ENCODE assay signal across 31 mouse cellular contexts in genomic region chr11:77133450-77133849, GRCm38 (mm10). TPM values are rescaled to one million over a fixed set of nuclear protein-coding genes. Genes with fewer than 3 reads are reported as not detected.
A peak's percentile ranks its signal among the peaks of the same experiment; 100 is the strongest.
DNase-seq lines count a peak whose midpoint lies in the region; ATAC-seq and TF ChIP-seq lines count a peak whose summit lies in the region.
"Had no signal": no experiment of that assay in that cellular context is flagged by ENCODE, and none has a peak within 500 bp of the region (broad histone marks: within the 10 kb centered on the region; RNA-seq: fewer than 3 reads in every experiment).

No protein-coding gene starts in this region.

- no peak overlapping the region for H3K27ac ChIP-seq in liver, embryonic 14.5 days
- H3K27ac ChIP-seq: embryonic facial prominence, embryonic 13.5 days; hindbrain, postnatal 0 days; limb, embryonic 13.5 days; liver, embryonic 13.5 days; lung, embryonic 15.5 days; midbrain, embryonic 15.5 days; neural tube, embryonic 13.5 days had no signal

- H3K9me3 ChIP-seq in liver, embryonic 14.5 days (ENCODE audit: control insufficient read depth, low read length), result no peaks in the 10 kb centered on the region
- H3K9me3 ChIP-seq: embryonic facial prominence, embryonic 13.5 days; heart, embryonic 12.5 days; limb, embryonic 13.5 days; liver, embryonic 13.5 days; lung, embryonic 15.5 days; midbrain, embryonic 15.5 days; neural tube, embryonic 13.5 days had no signal

- H3K36me3 ChIP-seq in liver, embryonic 14.5 days (replicated peaks; ENCODE audit: control insufficient read depth, insufficient read depth, low read depth), result no peaks in the 10 kb centered on the region
- H3K36me3 ChIP-seq: embryonic facial prominence, embryonic 13.5 days; heart, embryonic 12.5 days; limb, embryonic 13.5 days; liver, embryonic 13.5 days; lung, embryonic 15.5 days; midbrain, embryonic 15.5 days; neural tube, embryonic 13.5 days had no signal

- ATAC-seq in CD4-positive, CD25-positive, alpha-beta regulatory T cell, adult 4 months, result no peak
- no peak for ATAC-seq in liver, embryonic 14.5 days (ENCODE audit: insufficient read depth)
- ATAC-seq in granulocyte monocyte progenitor cell, adult 5-6 weeks (replicated peaks; ENCODE audit: poor library complexity, severe bottlenecking), result no peak
- ATAC-seq: activated CD4-positive, CD25-positive, alpha-beta regulatory T cell, adult 4 months; forebrain, embryonic 14.5 days; hindbrain, postnatal 0 days; midbrain, embryonic 15.5 days had no signal

- no peak overlapping the region for H3K4me2 ChIP-seq in liver, embryonic 14.5 days (ENCODE audit: low read depth)
- H3K4me2 ChIP-seq: embryonic facial prominence, embryonic 13.5 days; heart, embryonic 12.5 days; limb, embryonic 13.5 days; liver, embryonic 13.5 days; lung, embryonic 15.5 days; midbrain, embryonic 15.5 days; neural tube, embryonic 13.5 days had no signal

- no peak overlapping the region for H3K4me3 ChIP-seq in liver, embryonic 14.5 days (ENCODE audit: insufficient read depth in 1 of 2, low read depth in 2 of 2, low read length in 2 of 2)
- H3K4me3 ChIP-seq: embryonic facial prominence, embryonic 13.5 days; heart, embryonic 12.5 days; limb, embryonic 13.5 days; liver, embryonic 13.5 days; lung, embryonic 15.5 days; midbrain, embryonic 15.5 days; neural tube, embryonic 13.5 days had no signal

- 68% methylated on average over 4 of the region's 4 CpGs for WGBS in liver, embryonic 14.5 days (ENCODE audit: insufficient replicate concordance)

- H3K27me3 ChIP-seq in liver, embryonic 14.5 days (ENCODE audit: control insufficient read depth, insufficient read depth, low read length), result no peaks in the 10 kb centered on the region
- H3K27me3 ChIP-seq: embryonic facial prominence, embryonic 13.5 days; heart, embryonic 12.5 days; limb, embryonic 13.5 days; liver, embryonic 13.5 days; lung, embryonic 15.5 days; midbrain, embryonic 15.5 days; neural tube, embryonic 13.5 days had no signal

- H3K4me1 ChIP-seq in liver, embryonic 14.5 days (replicated peaks; ENCODE audit: control insufficient read depth in 2 of 2, insufficient read depth in 2 of 2, low read length in 1 of 2), result no peaks in the 10 kb centered on the region
- H3K4me1 ChIP-seq: embryonic facial prominence, embryonic 13.5 days; heart, embryonic 12.5 days; limb, embryonic 13.5 days; liver, embryonic 13.5 days; lung, embryonic 15.5 days; midbrain, embryonic 15.5 days; neural tube, embryonic 13.5 days had no signal

- peak; percentile 15; the same call in 1 of the 2 replicates for TF ChIP-seq CTCF in liver, embryonic 14.5 days (IDR thresholded peaks at IDR 0.05; ENCODE audit: low read depth)

- no peak overlapping the region for H3K9ac ChIP-seq in liver, embryonic 14.5 days (replicated peaks)
- H3K9ac ChIP-seq: embryonic facial prominence, embryonic 13.5 days; heart, embryonic 12.5 days; limb, embryonic 13.5 days; liver, embryonic 13.5 days; lung, embryonic 15.5 days; midbrain, embryonic 15.5 days; neural tube, embryonic 13.5 days had no signal

- peak; percentile 7 for DNase-seq in CD4-positive, CD25-positive, alpha-beta regulatory T cell, adult 2 months (ENCODE audit: low read depth, low spot score)
- DNase-seq in liver, embryonic 14.5 days (ENCODE audit: low read depth in 3 of 3, low spot score in 3 of 3), result no peak
- DNase-seq in liver (no peak), R1 (ENCODE audit: low read depth, low spot score) (peak; percentile 63)
- DNase-seq in cerebellum, postnatal 4 days (ENCODE audit: low spot score in 2 of 2), result no peak
- no peak for DNase-seq in frontal cortex, postnatal 25 days (ENCODE audit: low spot score in 2 of 2)
- DNase-seq: adrenal gland, postnatal 14 days; cerebellum, adult 2 months; cerebellum, postnatal 25 days; embryo, embryonic 11 days; gastrocnemius, postnatal 10 days; heart, postnatal 10 days; kidney, adult 18-20 months; layer of hippocampus, postnatal 36 days; liver, embryonic 13.5 days; lung, postnatal 4 days; retina, postnatal 1 day; right cerebral cortex, postnatal 25 days; spleen, adult 18-20 months; thymus, postnatal 36 days had no signal

- TF ChIP-seq EP300 in liver, embryonic 14.5 days (IDR thresholded peaks at IDR 0.05; ENCODE audit: low read depth), result no peak

RNA-seq across cellular contexts. Expression of gene Nsrp1, which starts 55.2 kb away (rescaled TPM):
- polyA plus RNA-seq in CD4-positive, CD25-positive, alpha-beta regulatory T cell, adult 4 months (2017; shearing (Covaris generic)), result 10 to 100 TPM; 53.0 to 83.1 TPM
- 1.8 and 3.8 TPM in 2 replicates for polyA plus RNA-seq in liver, embryonic 14.5 days (2012; rRNA removed)
- polyA plus RNA-seq in liver, embryonic 14.5 days (2014; fragmentation: Nextera tagmentation; extraction: Ambion mirVana), result 22.9 and 23.5 TPM in 2 replicates
- total RNA-seq in granulocyte monocyte progenitor cell, adult 5-6 weeks (2014; fragmentation: Nextera tagmentation), result 15.6 and 22.8 TPM in 2 replicates
- total RNA-seq in granulocyte monocyte progenitor cell, adult 5-6 weeks (2017), result 18.2 and 22.8 TPM in 2 replicates

RNA-seq across cellular contexts. Expression of gene Efcab5, which starts 55.3 kb away (rescaled TPM):
- under 1 TPM; 0.32 to 0.33 TPM for polyA plus RNA-seq in CD4-positive, CD25-positive, alpha-beta regulatory T cell, adult 4 months (2017; shearing (Covaris generic))
- 0.13 and 0.27 TPM in 2 replicates for polyA plus RNA-seq in liver, embryonic 14.5 days (2012; rRNA removed)
- 0.05 and 0.23 TPM in 2 replicates for polyA plus RNA-seq in liver, embryonic 14.5 days (2014; fragmentation: Nextera tagmentation; extraction: Ambion mirVana)
- total RNA-seq in granulocyte monocyte progenitor cell, adult 5-6 weeks (2014; fragmentation: Nextera tagmentation), result 0.77 TPM in 1 of 2 replicates, not detected in the other
- total RNA-seq in granulocyte monocyte progenitor cell, adult 5-6 weeks (2017), result 0.47 and 0.57 TPM in 2 replicates

Comparison
In these comparisons a context has a peak if more than half of its experiments do, and no peak if none do; other contexts are left out.
1. DNase-seq: peak in CD4-positive, CD25-positive, alpha-beta regulatory T cell, adult 2 months (single experiment) and R1 (single experiment); none in liver, embryonic 14.5 days (0 of 3), liver (single experiment), cerebellum, postnatal 4 days (0 of 2) and frontal cortex, postnatal 25 days (0 of 2).